Mouse (Mus musculus): ENCODE results near the gene Mest. TPM values are rescaled to one million over a fixed set of nuclear protein-coding genes. Genes with fewer than 3 reads are reported as not detected.

Gene Mest
- total RNA-seq, 2 experiments from 2014 or later, result 1.6 to 2.4 TPM

GRCm38 (mm10) chr6:30736372-30736762, 13.0 kb downstream of the Mest start:
- Histone ChIP-seq H3K4me3 (peak overlapping the region; percentile 78), H3K27ac (no peak overlapping the region)
- intact Hi-C loops (cut with DNase I), result loop anchor here (2.0 kb wide), 1 partner anchor 52 kb away; no protein-coding TSS in a partner anchor
- no peak for TF ChIP-seq CTCF (IDR thresholded peaks at IDR 0.05)
- no peak for DNase-seq

- H3K27ac ChIP-seq, result 0 out of 2 replicates have a peak overlapping the region, but pooled peaks have one; percentile 0
Observed at GRCm38 (mm10) chr6:30736864-30737547, 13.7 kb downstream of the Mest start.

GRCm38 (mm10) chr6:30737548-30738463, 14.5 kb downstream of the Mest start:
- intact Hi-C loops (cut with DNase I), result loop anchor here (2.0 kb wide), 1 partner anchor 53 kb away; no protein-coding TSS in a partner anchor
- DNase-seq, result peak; percentile 78
- peak overlapping the region; percentile 65 for H3K27ac ChIP-seq
- TF ChIP-seq CTCF (IDR thresholded peaks at IDR 0.05), result peak; percentile 18; the same call in 1 of the 2 replicates
- H3K4me3 ChIP-seq, result peak overlapping the region; percentile 78

More at GRCm38 (mm10) chr6:30736864-30737547, 13.7 kb downstream of the Mest start:
- DNase-seq, result peak; percentile 81
- H3K4me3 ChIP-seq, result peak overlapping the region; percentile 78
- peak; percentile 66 for TF ChIP-seq CTCF (IDR thresholded peaks at IDR 0.05)
- intact Hi-C loops (cut with DNase I), result loop anchor here (2.0 kb wide), 1 partner anchor 52 kb away; no protein-coding TSS in a partner anchor

GRCm38 (mm10) chr6:30738464-30739006, 15.2 kb downstream of the Mest start:
- TF ChIP-seq CTCF (IDR thresholded peaks at IDR 0.05), result no peak
- DNase-seq, result no peak
- intact Hi-C loops (cut with DNase I), result no loop called here
- peak overlapping the region; percentile 65; the same call in 1 of the 2 replicates for H3K27ac ChIP-seq
- H3K4me3 ChIP-seq, result peak overlapping the region; percentile 78

- Histone ChIP-seq H3K4me3 (peak overlapping the region; percentile 78), H3K27ac (no peak overlapping the region)
- peak; percentile 36 for DNase-seq
- intact Hi-C loops (cut with DNase I), result no loop called here
- TF ChIP-seq CTCF (IDR thresholded peaks at IDR 0.05), result no peak
Observed at GRCm38 (mm10) chr6:30739177-30739747, 15.9 kb downstream of the Mest start.

GRCm38 (mm10) chr6:30744846-30745245, 21.5 kb downstream of the Mest start:
- DNase-seq, result no peak
- no peak overlapping the region for H3K4me3 ChIP-seq
- intact Hi-C loops (cut with DNase I), result no loop called here
- TF ChIP-seq CTCF (IDR thresholded peaks at IDR 0.05), result no peak
- no peak overlapping the region for H3K27ac ChIP-seq

GRCm38 (mm10) chr6:30745591-30745990, 22.2 kb downstream of the Mest start:
- no peak for DNase-seq
- Histone ChIP-seq H3K4me3 (no peak overlapping the region), H3K27ac (no peak overlapping the region)
- TF ChIP-seq CTCF (IDR thresholded peaks at IDR 0.05), result no peak
- intact Hi-C loops (cut with DNase I), result no loop called here

GRCm38 (mm10) chr6:30747631-30748357, 24.4 kb downstream of the Mest start:
- intact Hi-C loops (cut with DNase I), result no loop called here

GRCm38 (mm10) chr6:30748358-30748910, 25.1 kb downstream of the Mest start:
- no peak for TF ChIP-seq CTCF (IDR thresholded peaks at IDR 0.05)
- no peak overlapping the region for H3K4me3 ChIP-seq
- intact Hi-C loops (cut with DNase I), result no loop called here
- no peak for DNase-seq
- no peak overlapping the region for H3K27ac ChIP-seq

More at GRCm38 (mm10) chr6:30747631-30748357, 24.4 kb downstream of the Mest start:
- no peak for DNase-seq
- no peak for TF ChIP-seq CTCF (IDR thresholded peaks at IDR 0.05)
- Histone ChIP-seq H3K27ac (no peak overlapping the region), H3K4me3 (no peak overlapping the region)

- no peak for DNase-seq
Observed at GRCm38 (mm10) chr6:30749042-30749689, 25.8 kb downstream of the Mest start.

GRCm38 (mm10) chr6:30749892-30750291, 26.5 kb downstream of the Mest start:
- Histone ChIP-seq H3K4me3 (no peak overlapping the region), H3K27ac (no peak overlapping the region)
- DNase-seq, result no peak
- intact Hi-C loops (cut with DNase I), result no loop called here
- no peak for TF ChIP-seq CTCF (IDR thresholded peaks at IDR 0.05)

More at GRCm38 (mm10) chr6:30749042-30749689, 25.8 kb downstream of the Mest start:
- H3K27ac ChIP-seq, result no peak overlapping the region
- intact Hi-C loops (cut with DNase I), result no loop called here
- no peak overlapping the region for H3K4me3 ChIP-seq
- TF ChIP-seq CTCF (IDR thresholded peaks at IDR 0.05), result no peak
